12 mouse cellular contexts compared by ENCODE assay signal in genomic region chr11:101178061-101179058, GRCm38 (mm10). TPM values are rescaled to one million over a fixed set of nuclear protein-coding genes. Genes with fewer than 3 reads are reported as not detected.
DNase-seq lines count a peak whose midpoint lies in the region; ATAC-seq lines count a peak whose summit lies in the region.
"Had no signal": no experiment of that assay in that cellular context is flagged by ENCODE, and none has a peak within 500 bp of the region (broad histone marks: within the 10 kb centered on the region; RNA-seq: fewer than 3 reads in every experiment).

No protein-coding gene starts in this region.

- peak; percentile 75 for DNase-seq in cerebellum, adult 11-12 months
- DNase-seq in liver, embryonic 13.5 days, result no peak
- no peak for DNase-seq in liver
- DNase-seq in T-cell, adult 2 months (ENCODE audit: low spot score), result no peak
- no peak for DNase-seq in yolk sac, embryonic 10.5 days (ENCODE audit: low spot score)
- DNase-seq: gastrocnemius, postnatal 36 days; kidney, adult 2 months; lung, adult 2 months; right cerebral cortex, adult 18-20 months had no signal

- WGBS in liver, embryonic 13.5 days (ENCODE audit: insufficient replicate concordance), result 58% methylated on average over 36 of the region's 36 CpGs
- WGBS in hindbrain, embryonic 12.5 days, result 47% methylated on average over 36 of the region's 36 CpGs
- WGBS in neural tube, embryonic 12.5 days, result 46% methylated on average over 36 of the region's 36 CpGs

- H3K9ac ChIP-seq in liver, embryonic 13.5 days, result no peak overlapping the region
- no peak overlapping the region for H3K9ac ChIP-seq in hindbrain, embryonic 12.5 days
- no peak overlapping the region for H3K9ac ChIP-seq in neural tube, embryonic 12.5 days

- no peaks in the 10 kb centered on the region for H3K36me3 ChIP-seq in liver, embryonic 13.5 days
- no peaks in the 10 kb centered on the region for H3K36me3 ChIP-seq in hindbrain, embryonic 12.5 days
- no peaks in the 10 kb centered on the region for H3K36me3 ChIP-seq in neural tube, embryonic 12.5 days

- peaks cover 94% of the 10 kb centered on the region for H3K27me3 ChIP-seq in liver, embryonic 13.5 days
- H3K27me3 ChIP-seq in hindbrain, embryonic 12.5 days, result peaks cover 63% of the 10 kb centered on the region
- peaks cover 57% of the 10 kb centered on the region for H3K27me3 ChIP-seq in neural tube, embryonic 12.5 days (replicated peaks)

- H3K4me1 ChIP-seq in liver, embryonic 13.5 days (replicated peaks), result peaks cover 25% of the 10 kb centered on the region
- H3K4me1 ChIP-seq in hindbrain, embryonic 12.5 days, result peaks cover 33% of the 10 kb centered on the region
- peaks cover 34% of the 10 kb centered on the region for H3K4me1 ChIP-seq in neural tube, embryonic 12.5 days

- H3K27ac ChIP-seq in liver, embryonic 13.5 days, result no peak overlapping the region
- H3K27ac ChIP-seq in hindbrain, embryonic 12.5 days, result no peak overlapping the region
- no peak overlapping the region for H3K27ac ChIP-seq in neural tube, embryonic 12.5 days

- ATAC-seq in cerebellum, adult (ENCODE audit: insufficient number of reproducible peaks, low FRiP score, low TSS enrichment), result no peak
- no peak for ATAC-seq in liver, embryonic 13.5 days (ENCODE audit: low read depth)
- no peak for ATAC-seq in hindbrain, embryonic 12.5 days (ENCODE audit: low FRiP score)
- no peak for ATAC-seq in neural tube, embryonic 12.5 days (ENCODE audit: low FRiP score, low read depth)

- H3K4me3 ChIP-seq in liver, embryonic 13.5 days (replicated peaks), result no peak overlapping the region
- H3K4me3 ChIP-seq in hindbrain, embryonic 12.5 days, result no peak overlapping the region
- H3K4me3 ChIP-seq in neural tube, embryonic 12.5 days, result no peak overlapping the region

- H3K9me3 ChIP-seq in liver, embryonic 13.5 days (replicated peaks), result no peaks in the 10 kb centered on the region
- no peaks in the 10 kb centered on the region for H3K9me3 ChIP-seq in hindbrain, embryonic 12.5 days (replicated peaks)
- no peaks in the 10 kb centered on the region for H3K9me3 ChIP-seq in neural tube, embryonic 12.5 days

- 0 out of 2 replicates have a peak overlapping the region, but pooled peaks have one; percentile 7 for H3K4me2 ChIP-seq in liver, embryonic 13.5 days
- H3K4me2 ChIP-seq in hindbrain, embryonic 12.5 days (replicated peaks), result peak overlapping the region; percentile 16; the same call in 1 of the 2 replicates
- H3K4me2 ChIP-seq in neural tube, embryonic 12.5 days (replicated peaks), result peak overlapping the region; percentile 27; the same call in 1 of the 2 replicates

RNA-seq across cellular contexts. Expression of gene Ccr10, which starts 3.1 kb away (rescaled TPM):
- polyA plus RNA-seq in liver, embryonic 13.5 days (2015; fragmentation: Nextera tagmentation; extraction: Ambion mirVana), result not detected in 2 replicates
- polyA plus RNA-seq in hindbrain, embryonic 12.5 days (2016; fragmentation: Nextera tagmentation; extraction: Ambion mirVana), result 0.23 and 0.61 TPM in 2 replicates
- polyA plus RNA-seq in neural tube, embryonic 12.5 days (2016; fragmentation: Nextera tagmentation; extraction: Ambion mirVana), result 0.29 and 0.37 TPM in 2 replicates

RNA-seq across cellular contexts. Expression of gene Plekhh3, which starts 7.2 kb away (rescaled TPM):
- 1.0 and 1.1 TPM in 2 replicates for polyA plus RNA-seq in liver, embryonic 13.5 days (2015; fragmentation: Nextera tagmentation; extraction: Ambion mirVana)
- polyA plus RNA-seq in hindbrain, embryonic 12.5 days (2016; fragmentation: Nextera tagmentation; extraction: Ambion mirVana), result 14.3 and 15.4 TPM in 2 replicates
- polyA plus RNA-seq in neural tube, embryonic 12.5 days (2016; fragmentation: Nextera tagmentation; extraction: Ambion mirVana), result 16.1 and 17.1 TPM in 2 replicates

RNA-seq across cellular contexts. Expression of gene Cntnap1, which starts 8.0 kb away (rescaled TPM):
- 0.09 and 0.12 TPM in 2 replicates for polyA plus RNA-seq in liver, embryonic 13.5 days (2015; fragmentation: Nextera tagmentation; extraction: Ambion mirVana)
- polyA plus RNA-seq in hindbrain, embryonic 12.5 days (2016; fragmentation: Nextera tagmentation; extraction: Ambion mirVana), result 0.97 and 1.2 TPM in 2 replicates
- polyA plus RNA-seq in neural tube, embryonic 12.5 days (2016; fragmentation: Nextera tagmentation; extraction: Ambion mirVana), result 1.7 and 2.2 TPM in 2 replicates

RNA-seq across cellular contexts. Expression of gene Tubg2, which starts 22.7 kb away (rescaled TPM):
- 0.29 and 0.37 TPM in 2 replicates for polyA plus RNA-seq in liver, embryonic 13.5 days (2015; fragmentation: Nextera tagmentation; extraction: Ambion mirVana)
- 10.4 and 12.9 TPM in 2 replicates for polyA plus RNA-seq in hindbrain, embryonic 12.5 days (2016; fragmentation: Nextera tagmentation; extraction: Ambion mirVana)
- 13.4 and 15.1 TPM in 2 replicates for polyA plus RNA-seq in neural tube, embryonic 12.5 days (2016; fragmentation: Nextera tagmentation; extraction: Ambion mirVana)

RNA-seq across cellular contexts. Expression of gene Ezh1, which starts 47.9 kb away (rescaled TPM):
- polyA plus RNA-seq in liver, embryonic 13.5 days (2015; fragmentation: Nextera tagmentation; extraction: Ambion mirVana), result 6.6 and 7.4 TPM in 2 replicates
- polyA plus RNA-seq in hindbrain, embryonic 12.5 days (2016; fragmentation: Nextera tagmentation; extraction: Ambion mirVana), result 17.3 and 18.5 TPM in 2 replicates
- polyA plus RNA-seq in neural tube, embryonic 12.5 days (2016; fragmentation: Nextera tagmentation; extraction: Ambion mirVana), result 14.1 and 14.3 TPM in 2 replicates
